In genomic region chr1:171346095-171346450, GRCm38 (mm10) we compare ENCODE assay signal across 8 mouse cellular contexts. TPM values are rescaled to one million over a fixed set of nuclear protein-coding genes. Genes with fewer than 3 reads are reported as not detected.
DNase-seq lines count a peak whose midpoint lies in the region; ATAC-seq lines count a peak whose summit lies in the region.

No protein-coding gene starts in this region.

- DNase-seq in kidney, adult 9 months, result peak; percentile 19
- DNase-seq in kidney, postnatal 10 days, result no peak
- no peak for DNase-seq in thymus, postnatal 14 days
- no peak for DNase-seq in retina, postnatal 1 day
- no peak for DNase-seq in cerebellum, postnatal 36 days

- H3K27me3 ChIP-seq in hindbrain, embryonic 13.5 days, result no peaks in the 10 kb centered on the region

- H3K4me3 ChIP-seq in hindbrain, embryonic 13.5 days, result peak overlapping the region; percentile 93

- ATAC-seq in activated CD4-positive, CD25-positive, alpha-beta regulatory T cell, adult 4 months, result peak; percentile 24
- no peak for ATAC-seq in hindbrain, embryonic 13.5 days (ENCODE audit: low FRiP score)
- peak; percentile 20; the same call in 1 of the 2 replicates for ATAC-seq in megakaryocyte progenitor cell, adult 5-6 weeks (replicated peaks; ENCODE audit: poor library complexity)

- H3K9ac ChIP-seq in hindbrain, embryonic 13.5 days, result peak overlapping the region; percentile 83

- H3K4me2 ChIP-seq in hindbrain, embryonic 13.5 days, result peak overlapping the region; percentile 92

- peaks cover 5% of the 10 kb centered on the region; the same call in 1 of the 2 replicates for H3K9me3 ChIP-seq in hindbrain, embryonic 13.5 days

- under 1% methylated on average over 14 of the region's 14 CpGs for WGBS in hindbrain, embryonic 13.5 days

- H3K27ac ChIP-seq in hindbrain, embryonic 13.5 days, result peak overlapping the region; percentile 87

- peaks cover 27% of the 10 kb centered on the region for H3K36me3 ChIP-seq in hindbrain, embryonic 13.5 days

- peaks cover 44% of the 10 kb centered on the region for H3K4me1 ChIP-seq in hindbrain, embryonic 13.5 days (replicated peaks)

RNA-seq across cellular contexts. Expression of gene Pfdn2, which starts 0.6 kb away (rescaled TPM):
- polyA plus RNA-seq in activated CD4-positive, CD25-positive, alpha-beta regulatory T cell, adult 4 months (2017; shearing (Covaris generic)), result 10 to 100 TPM; 34.7 to 60.5 TPM
- polyA plus RNA-seq in hindbrain, embryonic 13.5 days (2015; fragmentation: Nextera tagmentation; extraction: Ambion mirVana), result 164 and 169 TPM in 2 replicates
- total RNA-seq in megakaryocyte progenitor cell, adult 5-6 weeks (2015), result 50.2 and 52.3 TPM in 2 replicates
- total RNA-seq in megakaryocyte progenitor cell, adult 5-6 weeks (2017), result 35.5 and 52.3 TPM in 2 replicates

RNA-seq across cellular contexts. Expression of gene Nit1, which starts 0.6 kb away (rescaled TPM):
- 10 to 100 TPM; 26.3 to 29.7 TPM for polyA plus RNA-seq in activated CD4-positive, CD25-positive, alpha-beta regulatory T cell, adult 4 months (2017; shearing (Covaris generic))
- 54.8 and 59.7 TPM in 2 replicates for polyA plus RNA-seq in hindbrain, embryonic 13.5 days (2015; fragmentation: Nextera tagmentation; extraction: Ambion mirVana)
- 7.6 and 9.8 TPM in 2 replicates for total RNA-seq in megakaryocyte progenitor cell, adult 5-6 weeks (2015)
- 31.7 and 34.1 TPM in 2 replicates for total RNA-seq in megakaryocyte progenitor cell, adult 5-6 weeks (2017)

RNA-seq across cellular contexts. Expression of gene Klhdc9, which starts 14.5 kb away (rescaled TPM):
- polyA plus RNA-seq in activated CD4-positive, CD25-positive, alpha-beta regulatory T cell, adult 4 months (2017; shearing (Covaris generic)), result under 1 TPM in 1 of 2 experiments, not detected in 1; 0.48 TPM
- 2.8 and 3.3 TPM in 2 replicates for polyA plus RNA-seq in hindbrain, embryonic 13.5 days (2015; fragmentation: Nextera tagmentation; extraction: Ambion mirVana)
- 0.96 TPM in 1 of 2 replicates, not detected in the other for total RNA-seq in megakaryocyte progenitor cell, adult 5-6 weeks (2015)
- total RNA-seq in megakaryocyte progenitor cell, adult 5-6 weeks (2017), result 0.33 and 0.71 TPM in 2 replicates

RNA-seq across cellular contexts. Expression of gene Dedd, which starts 17.1 kb away (rescaled TPM):
- 10 to 100 TPM; 33.7 to 35.2 TPM for polyA plus RNA-seq in activated CD4-positive, CD25-positive, alpha-beta regulatory T cell, adult 4 months (2017; shearing (Covaris generic))
- polyA plus RNA-seq in hindbrain, embryonic 13.5 days (2015; fragmentation: Nextera tagmentation; extraction: Ambion mirVana), result 51.6 and 52.3 TPM in 2 replicates
- total RNA-seq in megakaryocyte progenitor cell, adult 5-6 weeks (2015), result 24.6 and 25.4 TPM in 2 replicates
- total RNA-seq in megakaryocyte progenitor cell, adult 5-6 weeks (2017), result 11.6 and 18.6 TPM in 2 replicates

RNA-seq across cellular contexts. Expression of gene Nectin4, which starts 23.8 kb away (rescaled TPM):
- polyA plus RNA-seq in activated CD4-positive, CD25-positive, alpha-beta regulatory T cell, adult 4 months (2017; shearing (Covaris generic)), result under 1 TPM in 1 of 2 experiments, not detected in 1; 0.09 TPM
- polyA plus RNA-seq in hindbrain, embryonic 13.5 days (2015; fragmentation: Nextera tagmentation; extraction: Ambion mirVana), result 1.4 and 1.7 TPM in 2 replicates
- total RNA-seq in megakaryocyte progenitor cell, adult 5-6 weeks (2015), result 0.15 and 0.49 TPM in 2 replicates
- total RNA-seq in megakaryocyte progenitor cell, adult 5-6 weeks (2017), result 0.37 and 0.84 TPM in 2 replicates
